Mouse (Mus musculus) embryonic facial prominence, embryonic 15.5 days (tissue): ENCODE measurements around the gene Kdm7a. TPM values are rescaled to one million over a fixed set of nuclear protein-coding genes. Genes with fewer than 3 reads are reported as not detected.

Experiments used
- ATAC-seq: fragments of 200-750 bp; cut with Nextera tagmentation; 2 replicates; pipeline ENCODE4 v1.8.0; 2017; ENCODE audit warnings: low read depth, moderate TSS enrichment; ENCODE audit not compliant: insufficient number of reproducible peaks, low FRiP score, low TSS enrichment
- H3K27ac ChIP-seq: fragments of 300-500 bp; sonication (generic); replicated peaks from 2 replicates; pipeline ENCODE4 v1.5.1; 2015; ENCODE audit warnings: mild to moderate bottlenecking, inconsistent platforms
- H3K27me3 ChIP-seq: fragments of 300-500 bp; sonication (generic); 2 replicates; pipeline ENCODE4 v1.6.1; 2015; ENCODE audit warnings: inconsistent platforms
- H3K36me3 ChIP-seq: fragments of 300-500 bp; sonication (generic); 2 replicates; pipeline ENCODE4 v1.6.1; 2015; ENCODE audit warnings: mild to moderate bottlenecking, inconsistent platforms
- H3K4me1 ChIP-seq: fragments of 300-500 bp; sonication (generic); 2 replicates; pipeline ENCODE4 v1.6.1; 2015; ENCODE audit warnings: inconsistent platforms
- H3K4me2 ChIP-seq: fragments of 300-500 bp; sonication (generic); replicated peaks from 2 replicates; pipeline ENCODE4 v1.6.1; 2015; ENCODE audit warnings: mild to moderate bottlenecking, inconsistent platforms
- H3K4me3 ChIP-seq: fragments of 300-500 bp; sonication (generic); replicated peaks from 2 replicates; pipeline ENCODE4 v1.5.1; 2015; ENCODE audit warnings: mild to moderate bottlenecking, inconsistent platforms
- H3K9ac ChIP-seq: fragments of 300-500 bp; sonication (generic); 2 replicates; pipeline ENCODE4 v1.6.1; 2015; ENCODE audit warnings: inconsistent platforms
- H3K9me3 ChIP-seq: fragments of 300-500 bp; sonication (generic); replicated peaks from 2 replicates; pipeline ENCODE4 v1.6.1; 2016; ENCODE audit warnings: inconsistent platforms
- WGBS: fragments of 180-500 bp; shearing (Covaris S2); methylation state at CpG from one replicate; pipeline ENCODE4 v1.1.7; 2015; 5-methylcytosine and 5-hydroxymethylcytosine counted together
- polyA plus RNA-seq: library from polyadenylated mRNA; unstranded; fragments of >200 nt; fragmentation: Nextera tagmentation; extraction: Ambion mirVana; gene quantifications from 2 replicates; pipeline ENCODE4 v1.2.1, GENCODE M21; 2015

The Kdm7a gene
- polyA plus RNA-seq, 1 experiment from 2014 or later = 6.8 TPM

GRCm38 (mm10) chr6:39205064-39205649 lies 1.4 kb downstream of the Kdm7a start:
- Histone ChIP-seq H3K4me2 (peak overlapping the region; percentile 69), H3K9ac (peak overlapping the region; percentile 97), H3K4me3 (peak overlapping the region; percentile 100), H3K9me3 (no peaks in the 10 kb centered on the region), H3K36me3 (no peaks in the 10 kb centered on the region), H3K4me1 (peaks cover 12% of the 10 kb centered on the region; the same call in 1 of the 2 replicates), H3K27me3 (no peaks in the 10 kb centered on the region), H3K27ac (peak overlapping the region; percentile 97)
- under 1% methylated on average over 30 of the region's 30 CpGs for WGBS
- ATAC-seq = 0 out of 2 replicates have a peak, but pooled peaks have one; percentile 37

GRCm38 (mm10) chr6:39204444-39204843 lies 2.1 kb downstream of the Kdm7a start:
- 38% methylated on average over 4 of the region's 4 CpGs for WGBS
- Histone ChIP-seq H3K4me2 (peak overlapping the region; percentile 69; the same call in 1 of the 2 replicates), H3K4me1 (peaks cover 12% of the 10 kb centered on the region; the same call in 1 of the 2 replicates), H3K9me3 (no peaks in the 10 kb centered on the region), H3K9ac (no peak overlapping the region), H3K27me3 (no peaks in the 10 kb centered on the region), H3K27ac (no peak overlapping the region), H3K4me3 (no peak overlapping the region), H3K36me3 (no peaks in the 10 kb centered on the region)
- ATAC-seq = no peak

- Histone ChIP-seq H3K4me3 (no peak overlapping the region), H3K9ac (no peak overlapping the region), H3K27me3 (no peaks in the 10 kb centered on the region), H3K27ac (no peak overlapping the region), H3K4me1 (peaks cover 12% of the 10 kb centered on the region; the same call in 1 of the 2 replicates), H3K4me2 (no peak overlapping the region), H3K36me3 (no peaks in the 10 kb centered on the region), H3K9me3 (no peaks in the 10 kb centered on the region)
- 85% methylated on average over 4 of the region's 4 CpGs for WGBS
- ATAC-seq = no peak
Measured at GRCm38 (mm10) chr6:39203236-39203635, 3.4 kb downstream of the Kdm7a start.

- Histone ChIP-seq H3K27ac (no peak overlapping the region), H3K4me2 (no peak overlapping the region), H3K4me3 (no peak overlapping the region), H3K9me3 (no peaks in the 10 kb centered on the region), H3K27me3 (no peaks in the 10 kb centered on the region), H3K4me1 (no peaks in the 10 kb centered on the region), H3K36me3 (0 out of 2 replicates have a peak, but pooled peaks cover 2% of the 10 kb centered on the region), H3K9ac (no peak overlapping the region)
- WGBS = 86% methylated on average over 5 of the region's 5 CpGs
- ATAC-seq = no peak
Measured at GRCm38 (mm10) chr6:39193006-39193405, 13.6 kb downstream of the Kdm7a start.

GRCm38 (mm10) chr6:39191518-39191917 lies 15.1 kb downstream of the Kdm7a start:
- Histone ChIP-seq H3K36me3 (0 out of 2 replicates have a peak, but pooled peaks cover 2% of the 10 kb centered on the region), H3K4me3 (no peak overlapping the region), H3K9ac (no peak overlapping the region), H3K27me3 (no peaks in the 10 kb centered on the region), H3K4me1 (no peaks in the 10 kb centered on the region), H3K27ac (no peak overlapping the region), H3K4me2 (no peak overlapping the region), H3K9me3 (no peaks in the 10 kb centered on the region)
- WGBS = 84% methylated on average over 2 of the region's 2 CpGs
- ATAC-seq = no peak

GRCm38 (mm10) chr6:39187227-39187626 lies 19.4 kb downstream of the Kdm7a start:
- Histone ChIP-seq H3K27me3 (no peaks in the 10 kb centered on the region), H3K9me3 (no peaks in the 10 kb centered on the region), H3K27ac (no peak overlapping the region), H3K36me3 (0 out of 2 replicates have a peak, but pooled peaks cover 2% of the 10 kb centered on the region), H3K4me3 (no peak overlapping the region), H3K4me2 (no peak overlapping the region), H3K4me1 (no peaks in the 10 kb centered on the region), H3K9ac (no peak overlapping the region)
- 36% methylated on average over 2 of the region's 2 CpGs for WGBS
- ATAC-seq = no peak

- Histone ChIP-seq H3K27me3 (no peaks in the 10 kb centered on the region), H3K27ac (no peak overlapping the region), H3K4me1 (no peaks in the 10 kb centered on the region), H3K4me2 (no peak overlapping the region), H3K36me3 (peaks cover 17% of the 10 kb centered on the region; the same call in 1 of the 2 replicates), H3K4me3 (no peak overlapping the region), H3K9ac (no peak overlapping the region), H3K9me3 (no peaks in the 10 kb centered on the region)
- no peak for ATAC-seq
- WGBS = 87% methylated on average over 1 of the region's 1 CpGs
Measured at GRCm38 (mm10) chr6:39169089-39169488, 37.5 kb downstream of the Kdm7a start.

- peaks cover 23% of the 10 kb centered on the region; the same call in 1 of the 2 replicates for H3K36me3 ChIP-seq
Measured at GRCm38 (mm10) chr6:39164891-39165290, 41.7 kb downstream of the Kdm7a start.

GRCm38 (mm10) chr6:39161975-39162374 lies 44.6 kb downstream of the Kdm7a start:
- Histone ChIP-seq H3K4me3 (no peak overlapping the region), H3K9me3 (no peaks in the 10 kb centered on the region), H3K4me1 (no peaks in the 10 kb centered on the region), H3K27me3 (no peaks in the 10 kb centered on the region), H3K9ac (no peak overlapping the region), H3K36me3 (peaks cover 16% of the 10 kb centered on the region; the same call in 1 of the 2 replicates), H3K27ac (no peak overlapping the region), H3K4me2 (no peak overlapping the region)
- WGBS = 95% methylated on average over 6 of the region's 6 CpGs
- no peak for ATAC-seq

More at GRCm38 (mm10) chr6:39164891-39165290, 41.7 kb downstream of the Kdm7a start:
- Histone ChIP-seq H3K4me2 (no peak overlapping the region), H3K4me1 (no peaks in the 10 kb centered on the region), H3K9ac (no peak overlapping the region), H3K4me3 (no peak overlapping the region), H3K27me3 (no peaks in the 10 kb centered on the region), H3K27ac (no peak overlapping the region), H3K9me3 (no peaks in the 10 kb centered on the region)
- no peak for ATAC-seq
- WGBS = 94% methylated on average over 1 of the region's 1 CpGs

- 50% methylated on average over 6 of the region's 6 CpGs for WGBS
- H3K9ac ChIP-seq = no peak overlapping the region
- no peak overlapping the region for H3K27ac ChIP-seq
- H3K27me3 ChIP-seq = no peaks in the 10 kb centered on the region
- H3K9me3 ChIP-seq = no peaks in the 10 kb centered on the region
- H3K4me3 ChIP-seq = no peak overlapping the region
- H3K4me2 ChIP-seq = no peak overlapping the region
- no peak for ATAC-seq
- H3K4me1 ChIP-seq = no peaks in the 10 kb centered on the region
- H3K36me3 ChIP-seq = peaks cover 57% of the 10 kb centered on the region
Measured at GRCm38 (mm10) chr6:39146041-39146440, 60.5 kb downstream of the Kdm7a start.

GRCm38 (mm10) chr6:39132556-39132955 lies 74.0 kb downstream of the Kdm7a start:
- 54% methylated on average over 5 of the region's 5 CpGs for WGBS

GRCm38 (mm10) chr6:39131480-39131879 lies 75.1 kb downstream of the Kdm7a start:
- no peak overlapping the region for H3K4me3 ChIP-seq
- no peak overlapping the region for H3K27ac ChIP-seq
- WGBS = 47% methylated on average over 4 of the region's 4 CpGs
- peaks cover 22% of the 10 kb centered on the region for H3K36me3 ChIP-seq
- H3K4me1 ChIP-seq = no peaks in the 10 kb centered on the region
- H3K4me2 ChIP-seq = no peak overlapping the region
- no peaks in the 10 kb centered on the region for H3K9me3 ChIP-seq
- ATAC-seq = no peak
- no peak overlapping the region for H3K9ac ChIP-seq
- H3K27me3 ChIP-seq = no peaks in the 10 kb centered on the region

More at GRCm38 (mm10) chr6:39132556-39132955, 74.0 kb downstream of the Kdm7a start:
- Histone ChIP-seq H3K4me3 (no peak overlapping the region), H3K4me2 (no peak overlapping the region), H3K36me3 (peaks cover 22% of the 10 kb centered on the region), H3K9me3 (no peaks in the 10 kb centered on the region), H3K9ac (no peak overlapping the region), H3K4me1 (no peaks in the 10 kb centered on the region), H3K27me3 (no peaks in the 10 kb centered on the region), H3K27ac (no peak overlapping the region)
- ATAC-seq = no peak
